Mouse (Mus musculus): ENCODE results near the gene Golga4.

Golga4 gene

GRCm38 (mm10) chr9:118506020-118506403 is at the start of gene Golga4:
Gene Golga4 (plus strand): TSS chr9:118506267.
- DNase-seq (ENCODE audit: low spot score), result peak; percentile 64

- no peak for DNase-seq (ENCODE audit: low spot score)
These were observed 49.7 kb upstream of the Golga4 start for GRCm38 (mm10) chr9:118456405-118456804.

GRCm38 (mm10) chr9:118458039-118458438 is 48.0 kb upstream of the Golga4 start:
- no peak for DNase-seq (ENCODE audit: low spot score)

GRCm38 (mm10) chr9:118464031-118464430 is 42.0 kb upstream of the Golga4 start:
- no peak for DNase-seq (ENCODE audit: low spot score)

- no peak for DNase-seq (ENCODE audit: low spot score)
These were observed 37.8 kb upstream of the Golga4 start for GRCm38 (mm10) chr9:118468301-118468700.

- no peak for DNase-seq (ENCODE audit: low spot score)
These were observed 36.8 kb upstream of the Golga4 start for GRCm38 (mm10) chr9:118469272-118469671.

GRCm38 (mm10) chr9:118471296-118471695 is 34.8 kb upstream of the Golga4 start:
- no peak for DNase-seq (ENCODE audit: low spot score)

- no peak for DNase-seq (ENCODE audit: low spot score)
These were observed 29.8 kb upstream of the Golga4 start for GRCm38 (mm10) chr9:118476211-118476765.

- DNase-seq (ENCODE audit: low spot score), result no peak
These were observed 29.2 kb upstream of the Golga4 start for GRCm38 (mm10) chr9:118476766-118477271.

GRCm38 (mm10) chr9:118477281-118477931 is 28.7 kb upstream of the Golga4 start:
- no peak for DNase-seq (ENCODE audit: low spot score)

GRCm38 (mm10) chr9:118477961-118478360 is 28.1 kb upstream of the Golga4 start, which contains the start of gene Eomes:
Gene Eomes (plus strand): TSS chr9:118478212.
- DNase-seq (ENCODE audit: low spot score), result no peak

- no peak for DNase-seq (ENCODE audit: low spot score)
These were observed 27.6 kb upstream of the Golga4 start for GRCm38 (mm10) chr9:118478458-118478838.

GRCm38 (mm10) chr9:118478839-118479507 is 27.1 kb upstream of the Golga4 start:
- no peak for DNase-seq (ENCODE audit: low spot score)

- no peak for DNase-seq (ENCODE audit: low spot score)
These were observed 26.4 kb upstream of the Golga4 start for GRCm38 (mm10) chr9:118479508-118480291.

- DNase-seq (ENCODE audit: low spot score), result no peak
These were observed 25.8 kb upstream of the Golga4 start for GRCm38 (mm10) chr9:118480292-118480690.

- DNase-seq (ENCODE audit: low spot score), result no peak
These were observed 23.9 kb upstream of the Golga4 start for GRCm38 (mm10) chr9:118482210-118482609.

- DNase-seq (ENCODE audit: low spot score), result no peak
These were observed 19.5 kb upstream of the Golga4 start for GRCm38 (mm10) chr9:118486361-118487095.

- DNase-seq (ENCODE audit: low spot score), result no peak
These were observed 19.0 kb upstream of the Golga4 start for GRCm38 (mm10) chr9:118487096-118487395.

- DNase-seq (ENCODE audit: low spot score), result no peak
These were observed 18.4 kb upstream of the Golga4 start for GRCm38 (mm10) chr9:118487636-118488035.

- no peak for DNase-seq (ENCODE audit: low spot score)
These were observed 17.8 kb upstream of the Golga4 start for GRCm38 (mm10) chr9:118488138-118488895.
